Mouse (Mus musculus): ENCODE measurements around the gene Gcc2. TPM values are rescaled to one million over a fixed set of nuclear protein-coding genes. Genes with fewer than 3 reads are reported as not detected.
"Not testable (repeated sequence)": the region's sequence is repeated elsewhere in the genome, so short reads cannot be mapped to it uniquely, and the experiment has no call there.

Gene Gcc2
- polyA plus RNA-seq, 1 experiment from 2014 or later = 45.9 TPM

GRCm38 (mm10) chr10:58224827-58225785 lies 30.2 kb upstream of the Gcc2 start, which contains the start of gene AW822073:
TSS of gene AW822073 (minus strand) at chr10:58224930.
- not testable (repeated sequence) for H3K4me1 ChIP-seq (ENCODE audit: control insufficient read depth, insufficient read depth, low read length); DNase-seq (ENCODE audit: low spot score); H3K9ac ChIP-seq (replicated peaks; ENCODE audit: low read length); H3K27me3 ChIP-seq (ENCODE audit: control insufficient read depth, insufficient read depth, low read length); ATAC-seq (replicated peaks; ENCODE audit: insufficient number of reproducible peaks, low FRiP score, low TSS enrichment, low read depth); H3K36me3 ChIP-seq (replicated peaks; ENCODE audit: control insufficient read depth, insufficient read depth, low read depth, low read length); H3K4me2 ChIP-seq (ENCODE audit: low read depth, low read length); H3K9me3 ChIP-seq (replicated peaks; ENCODE audit: control insufficient read depth, low read length); H3K4me3 ChIP-seq (ENCODE audit: low read depth, low read length); H3K27ac ChIP-seq (replicated peaks; ENCODE audit: low read depth, low read length)
- 83% methylated on average over 16 of the region's 18 CpGs for WGBS

GRCm38 (mm10) chr10:58226357-58226756 lies 28.9 kb upstream of the Gcc2 start:
- H3K27ac ChIP-seq (replicated peaks; ENCODE audit: low read depth, low read length); H3K9ac ChIP-seq (replicated peaks; ENCODE audit: low read length); H3K9me3 ChIP-seq (replicated peaks; ENCODE audit: control insufficient read depth, low read length); H3K4me3 ChIP-seq (ENCODE audit: low read depth, low read length); ATAC-seq (replicated peaks; ENCODE audit: insufficient number of reproducible peaks, low FRiP score, low TSS enrichment, low read depth); H3K27me3 ChIP-seq (ENCODE audit: control insufficient read depth, insufficient read depth, low read length); H3K4me1 ChIP-seq (ENCODE audit: control insufficient read depth, insufficient read depth, low read length); H3K4me2 ChIP-seq (ENCODE audit: low read depth, low read length); H3K36me3 ChIP-seq (replicated peaks; ENCODE audit: control insufficient read depth, insufficient read depth, low read depth, low read length): not testable (repeated sequence)
- WGBS = 82% methylated on average over 4 of the region's 4 CpGs
- DNase-seq (ENCODE audit: low spot score) = peak; percentile 13

- H3K9me3 ChIP-seq (replicated peaks; ENCODE audit: control insufficient read depth, low read length) = peaks cover 12% of the 10 kb centered on the region
- 84% methylated on average over 2 of the region's 6 CpGs for WGBS
- not testable (repeated sequence) for H3K4me3 ChIP-seq (ENCODE audit: low read depth, low read length); H3K4me1 ChIP-seq (ENCODE audit: control insufficient read depth, insufficient read depth, low read length); DNase-seq (ENCODE audit: low spot score); ATAC-seq (replicated peaks; ENCODE audit: insufficient number of reproducible peaks, low FRiP score, low TSS enrichment, low read depth); H3K27ac ChIP-seq (replicated peaks; ENCODE audit: low read depth, low read length); H3K27me3 ChIP-seq (ENCODE audit: control insufficient read depth, insufficient read depth, low read length); H3K4me2 ChIP-seq (ENCODE audit: low read depth, low read length); H3K36me3 ChIP-seq (replicated peaks; ENCODE audit: control insufficient read depth, insufficient read depth, low read depth, low read length); H3K9ac ChIP-seq (replicated peaks; ENCODE audit: low read length)
Observed at GRCm38 (mm10) chr10:58227798-58228197, 27.5 kb upstream of the Gcc2 start.

GRCm38 (mm10) chr10:58230021-58230420 lies 25.3 kb upstream of the Gcc2 start:
- not testable (repeated sequence) for H3K9ac ChIP-seq (replicated peaks; ENCODE audit: low read length); H3K27ac ChIP-seq (replicated peaks; ENCODE audit: low read depth, low read length); H3K27me3 ChIP-seq (ENCODE audit: control insufficient read depth, insufficient read depth, low read length); H3K4me2 ChIP-seq (ENCODE audit: low read depth, low read length); H3K4me3 ChIP-seq (ENCODE audit: low read depth, low read length); H3K4me1 ChIP-seq (ENCODE audit: control insufficient read depth, insufficient read depth, low read length); H3K36me3 ChIP-seq (replicated peaks; ENCODE audit: control insufficient read depth, insufficient read depth, low read depth, low read length); ATAC-seq (replicated peaks; ENCODE audit: insufficient number of reproducible peaks, low FRiP score, low TSS enrichment, low read depth); DNase-seq (ENCODE audit: low spot score)
- WGBS = 52% methylated on average over 3 of the region's 3 CpGs
- peaks cover 12% of the 10 kb centered on the region for H3K9me3 ChIP-seq (replicated peaks; ENCODE audit: control insufficient read depth, low read length)

- H3K9ac ChIP-seq (replicated peaks; ENCODE audit: low read length); DNase-seq (ENCODE audit: low spot score): not testable (repeated sequence)
- peak; percentile 54; the same call in 1 of the 2 replicates for ATAC-seq (replicated peaks; ENCODE audit: insufficient number of reproducible peaks, low FRiP score, low TSS enrichment, low read depth)
Observed at GRCm38 (mm10) chr10:58231088-58231487, 24.2 kb upstream of the Gcc2 start.

GRCm38 (mm10) chr10:58231779-58232640 lies 23.3 kb upstream of the Gcc2 start:
- H3K27ac ChIP-seq (replicated peaks; ENCODE audit: low read depth, low read length); H3K4me2 ChIP-seq (ENCODE audit: low read depth, low read length); H3K4me1 ChIP-seq (ENCODE audit: control insufficient read depth, insufficient read depth, low read length); H3K27me3 ChIP-seq (ENCODE audit: control insufficient read depth, insufficient read depth, low read length); H3K9ac ChIP-seq (replicated peaks; ENCODE audit: low read length); H3K36me3 ChIP-seq (replicated peaks; ENCODE audit: control insufficient read depth, insufficient read depth, low read depth, low read length); H3K4me3 ChIP-seq (ENCODE audit: low read depth, low read length): not testable (repeated sequence)
- peaks cover 12% of the 10 kb centered on the region for H3K9me3 ChIP-seq (replicated peaks; ENCODE audit: control insufficient read depth, low read length)
- peak; percentile 89 for ATAC-seq (replicated peaks; ENCODE audit: insufficient number of reproducible peaks, low FRiP score, low TSS enrichment, low read depth)
- DNase-seq (ENCODE audit: low spot score) = peak; percentile 29
- 86% methylated on average over 33 of the region's 35 CpGs for WGBS

More at GRCm38 (mm10) chr10:58231088-58231487, 24.2 kb upstream of the Gcc2 start:
- WGBS = 86% methylated on average over 4 of the region's 7 CpGs
- not testable (repeated sequence) for H3K27me3 ChIP-seq (ENCODE audit: control insufficient read depth, insufficient read depth, low read length); H3K4me3 ChIP-seq (ENCODE audit: low read depth, low read length); H3K36me3 ChIP-seq (replicated peaks; ENCODE audit: control insufficient read depth, insufficient read depth, low read depth, low read length); H3K4me2 ChIP-seq (ENCODE audit: low read depth, low read length); H3K27ac ChIP-seq (replicated peaks; ENCODE audit: low read depth, low read length); H3K4me1 ChIP-seq (ENCODE audit: control insufficient read depth, insufficient read depth, low read length)
- peaks cover 12% of the 10 kb centered on the region for H3K9me3 ChIP-seq (replicated peaks; ENCODE audit: control insufficient read depth, low read length)

- not testable (repeated sequence) for H3K27ac ChIP-seq (replicated peaks; ENCODE audit: low read depth, low read length); H3K4me2 ChIP-seq (ENCODE audit: low read depth, low read length); H3K4me1 ChIP-seq (ENCODE audit: control insufficient read depth, insufficient read depth, low read length); H3K4me3 ChIP-seq (ENCODE audit: low read depth, low read length); H3K36me3 ChIP-seq (replicated peaks; ENCODE audit: control insufficient read depth, insufficient read depth, low read depth, low read length); H3K9ac ChIP-seq (replicated peaks; ENCODE audit: low read length); DNase-seq (ENCODE audit: low spot score); H3K27me3 ChIP-seq (ENCODE audit: control insufficient read depth, insufficient read depth, low read length)
- 81% methylated on average over 5 of the region's 8 CpGs for WGBS
- peaks cover 12% of the 10 kb centered on the region for H3K9me3 ChIP-seq (replicated peaks; ENCODE audit: control insufficient read depth, low read length)
- ATAC-seq (replicated peaks; ENCODE audit: insufficient number of reproducible peaks, low FRiP score, low TSS enrichment, low read depth) = peak; percentile 40
Observed at GRCm38 (mm10) chr10:58232641-58232969, 22.7 kb upstream of the Gcc2 start, which contains the start of gene Duxf3. TSS of gene Duxf3 (minus strand) at chr10:58232675.
